Mouse (Mus musculus) ES-CJ7 (cell line): Measurements from ENCODE around the gene Tbc1d4.

ENCODE experiments used
- DNase-seq: peaks from one replicate; pipeline ENCODE4 v3.0.0; 2011; ENCODE audit warnings: low read depth, low spot score

Gene Tbc1d4

DNA sequence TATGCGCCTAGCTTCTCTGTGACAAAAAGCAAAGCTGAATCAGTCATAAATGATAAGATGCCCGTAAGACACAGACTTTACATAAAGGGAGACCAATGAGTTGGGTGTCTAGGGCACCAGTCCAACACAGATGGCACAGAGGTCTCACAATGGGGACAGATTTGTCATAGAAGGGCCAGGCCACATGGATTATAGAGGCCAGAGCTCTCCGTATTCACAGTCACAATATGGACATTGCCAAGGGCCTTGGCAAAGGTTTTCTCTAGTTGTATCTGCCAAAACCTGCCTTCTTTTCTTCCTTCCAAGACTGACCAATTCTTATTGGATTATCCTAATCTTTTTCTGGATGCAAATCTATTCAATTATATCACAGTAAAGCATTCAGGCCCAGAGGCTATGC lies 171.1 kb downstream of the Tbc1d4 start:
- no peak for DNase-seq

DNA sequence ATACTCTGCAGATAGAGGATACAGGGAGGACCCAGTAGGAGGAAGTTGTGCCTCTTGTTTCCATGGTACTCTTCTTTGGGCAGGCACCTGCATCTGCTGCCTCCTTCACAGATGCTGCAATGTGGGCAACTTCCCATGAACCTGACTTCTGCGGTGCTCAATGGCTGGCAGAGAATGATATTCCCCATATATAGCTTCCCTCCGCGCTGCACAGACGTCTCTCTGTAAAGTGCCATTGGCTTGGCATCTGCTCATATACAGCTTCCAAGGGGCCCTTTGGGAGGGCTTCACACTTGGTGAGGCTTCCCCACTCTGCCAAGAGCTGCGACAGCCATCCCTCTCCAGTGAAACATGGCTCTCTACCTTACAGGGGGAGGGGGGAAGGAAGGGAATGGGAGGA lies 178.5 kb downstream of the Tbc1d4 start:
- no peak for DNase-seq

DNA sequence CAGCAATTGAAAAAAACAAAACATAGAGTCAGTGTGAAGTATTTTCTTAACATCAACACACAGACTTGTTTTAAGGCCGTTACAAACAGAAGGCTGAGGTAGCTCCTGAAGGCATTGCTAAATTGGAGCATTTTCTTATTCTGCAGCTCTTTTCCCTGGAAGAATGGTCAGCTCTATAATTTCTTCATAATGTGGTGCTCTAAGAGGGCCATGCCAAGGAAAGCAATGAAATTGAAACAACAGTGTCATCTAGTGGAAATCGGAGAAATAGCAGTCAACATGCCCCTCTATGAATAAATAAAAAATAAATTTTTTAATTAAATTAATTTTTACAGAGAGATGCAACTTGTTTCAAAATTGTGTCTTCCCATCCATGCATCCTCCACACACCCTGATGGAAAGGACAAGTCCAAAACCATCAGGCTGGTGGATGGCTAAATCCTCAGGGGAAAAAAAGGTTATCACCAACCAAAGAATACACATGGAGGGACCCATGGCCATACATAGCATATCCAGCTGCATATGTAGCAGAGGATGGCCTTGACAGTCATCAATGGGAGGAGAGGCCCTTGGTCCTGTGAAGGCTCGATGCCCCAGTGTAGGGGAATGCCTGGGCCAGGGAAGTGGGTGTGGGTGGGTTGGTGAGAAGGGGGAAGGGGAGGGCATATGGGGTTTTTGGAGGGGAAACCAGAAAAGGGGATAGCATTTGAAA lies 180.0 kb downstream of the Tbc1d4 start:
- DNase-seq, result no peak

DNA sequence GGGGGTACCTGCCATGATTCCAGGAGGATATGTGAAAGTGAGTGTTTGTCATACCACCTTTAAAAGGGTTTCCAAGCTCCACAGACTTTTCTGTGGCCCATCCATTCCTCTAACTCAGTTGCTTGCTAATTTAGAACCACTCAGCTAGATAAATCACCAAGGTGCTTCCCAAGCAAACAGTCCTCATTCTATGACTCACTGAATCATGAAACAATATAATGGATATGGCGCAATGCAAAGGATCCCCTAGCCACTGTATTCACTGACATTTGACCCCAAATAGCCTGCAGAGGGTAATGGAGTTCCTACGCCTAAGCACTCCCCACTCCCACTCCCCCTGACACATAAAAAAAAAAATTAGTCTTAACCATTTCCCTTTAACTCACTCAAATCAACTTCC lies 191.3 kb downstream of the Tbc1d4 start:
- DNase-seq, result no peak
